Mouse (Mus musculus) kidney, adult 11 months (tissue): Measurements from ENCODE around the gene Emp3.
"Not testable (repeated sequence)": the region's sequence is repeated elsewhere in the genome, so short reads cannot be mapped to it uniquely, and the experiment has no call there.

Source experiments
- DNase-seq: peaks from one replicate; pipeline ENCODE4 v3.0.0; 2022

Emp3 gene

GRCm38 (mm10) chr7:45921242-45921621 is at the start of gene Emp3:
TSS of gene Emp3 (minus strand) at chr7:45921404.
- DNase-seq: no peak

- DNase-seq: no peak
Observed at GRCm38 (mm10) chr7:45956611-45957010, 35.4 kb upstream of the Emp3 start.

DNA sequence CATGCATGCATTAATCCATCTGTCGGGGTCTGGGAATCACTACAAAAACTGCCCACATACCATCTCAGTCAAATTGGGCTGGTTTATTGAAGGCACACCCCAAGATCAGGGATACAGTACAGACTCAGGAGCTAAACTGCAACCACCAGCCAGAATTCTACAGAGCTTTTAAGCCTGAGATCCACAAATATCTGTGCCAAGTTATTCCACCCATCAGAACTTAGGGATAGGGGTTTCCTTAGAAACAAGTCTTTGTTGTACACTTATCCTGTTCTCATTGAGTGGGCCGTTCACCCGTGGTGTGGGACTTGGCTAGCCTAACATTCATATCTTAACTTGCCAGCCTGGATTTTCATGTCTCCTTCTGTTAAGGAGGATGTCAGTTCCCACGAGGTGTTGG is 27.9 kb upstream of the Emp3 start:
- DNase-seq: no peak

DNA sequence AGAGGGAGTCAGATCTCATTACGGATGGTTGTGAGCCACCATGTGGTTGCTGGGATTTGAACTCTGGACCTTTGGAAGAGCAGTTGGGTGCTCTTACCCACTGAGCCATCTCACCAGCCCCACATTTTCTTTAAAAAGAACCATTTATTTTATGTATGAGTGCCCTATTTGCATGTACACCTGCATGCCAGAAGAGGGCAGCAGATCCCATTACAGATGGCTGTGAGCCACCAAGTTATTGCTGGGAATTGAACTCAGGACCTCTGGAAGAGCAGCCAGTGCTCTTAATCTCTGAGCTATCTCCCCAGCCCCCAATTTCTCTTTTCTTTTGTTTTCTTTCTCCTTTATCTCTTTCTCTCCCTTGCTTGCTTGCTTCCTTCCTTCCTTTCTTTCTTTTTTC is 22.1 kb upstream of the Emp3 start:
- not testable (repeated sequence) for DNase-seq

DNA sequence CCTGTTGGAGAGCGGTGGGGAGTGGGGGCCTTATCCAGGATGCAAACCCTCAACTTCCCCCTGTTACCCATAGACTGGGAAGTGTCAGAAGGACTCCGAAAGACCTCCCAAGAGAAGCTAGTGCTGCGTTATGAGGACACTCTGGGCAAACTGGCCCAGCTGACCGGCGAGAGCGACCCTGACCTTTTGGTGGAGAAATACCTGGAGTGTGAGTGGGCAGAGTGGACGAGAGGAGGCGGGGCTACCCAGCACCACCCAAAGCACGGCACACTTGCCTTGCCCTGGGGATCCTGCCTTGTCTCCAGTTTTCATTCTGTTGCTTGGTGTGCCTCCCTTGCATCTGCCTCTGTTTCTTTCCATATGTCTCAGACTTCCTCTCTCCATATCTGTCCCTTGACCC is 20.8 kb upstream of the Emp3 start:
- DNase-seq: no peak

GRCm38 (mm10) chr7:45939836-45940235 is 18.6 kb upstream of the Emp3 start:
- DNase-seq: peak; percentile 40

GRCm38 (mm10) chr7:45935114-45935513 is 13.9 kb upstream of the Emp3 start:
- DNase-seq: peak; percentile 32

DNA sequence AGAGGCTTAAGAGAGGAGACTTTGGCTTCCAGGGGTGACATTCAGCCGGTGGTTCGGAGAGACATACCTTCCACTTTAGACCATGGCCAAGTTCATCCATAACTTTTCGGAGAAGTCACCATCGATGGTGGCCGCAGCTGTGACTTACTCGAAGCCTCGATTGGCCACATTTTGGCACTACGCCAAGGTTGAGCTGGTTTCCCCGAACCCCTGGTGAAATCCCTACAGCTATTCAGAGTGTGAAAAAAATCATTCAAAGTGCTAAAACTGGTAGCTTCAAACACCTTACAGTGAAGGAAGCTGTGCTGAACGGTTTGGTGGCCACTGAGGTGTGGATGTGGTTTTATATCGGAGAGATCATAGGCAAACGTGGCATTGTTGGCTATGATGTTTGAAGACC is 12.6 kb upstream of the Emp3 start:
- DNase-seq: not testable (repeated sequence)

GRCm38 (mm10) chr7:45929688-45930087 is 8.5 kb upstream of the Emp3 start:
- DNase-seq: no peak

DNA sequence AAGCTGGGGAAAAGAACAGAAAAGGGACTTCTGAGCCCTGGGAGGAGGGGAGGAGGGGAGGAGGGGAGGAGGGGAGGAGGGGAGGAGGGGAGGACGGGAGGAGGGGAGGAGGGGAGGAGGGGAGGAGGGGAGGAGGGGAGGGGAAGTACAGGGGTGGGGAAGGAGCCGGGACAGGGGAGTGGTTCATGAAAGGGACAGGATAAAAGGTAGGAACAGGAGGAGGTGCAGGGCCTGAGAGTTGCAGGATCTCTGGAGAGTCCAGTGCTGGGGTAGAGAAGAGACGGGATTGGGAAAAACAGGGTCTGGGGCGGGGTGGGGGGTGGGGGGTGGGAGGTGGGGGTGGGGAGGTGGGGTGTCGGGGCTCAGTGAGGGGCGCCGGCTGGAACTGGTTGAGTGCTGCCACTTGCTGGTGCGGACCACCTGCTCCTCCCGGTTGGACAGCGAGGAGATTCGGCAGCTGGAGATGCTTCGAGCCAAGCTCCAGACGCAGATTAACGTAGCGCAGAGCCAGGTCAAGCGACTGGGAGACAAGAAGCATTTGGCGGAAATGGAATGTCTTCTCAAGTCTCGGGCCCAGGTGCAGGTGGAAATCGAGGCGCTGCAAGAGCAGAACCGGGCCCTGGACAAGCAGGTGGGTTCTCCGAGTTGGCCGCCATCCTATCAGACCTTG is 7.6 kb upstream of the Emp3 start:
- no peak for DNase-seq

GRCm38 (mm10) chr7:45924429-45924816 is 3.2 kb upstream of the Emp3 start:
- peak; percentile 50 for DNase-seq

- peak; percentile 91 for DNase-seq
Observed at GRCm38 (mm10) chr7:45923762-45924428, 2.7 kb upstream of the Emp3 start, which contains the start of gene Ccdc114. TSS of gene Ccdc114 (plus strand) at chr7:45924072.

DNA sequence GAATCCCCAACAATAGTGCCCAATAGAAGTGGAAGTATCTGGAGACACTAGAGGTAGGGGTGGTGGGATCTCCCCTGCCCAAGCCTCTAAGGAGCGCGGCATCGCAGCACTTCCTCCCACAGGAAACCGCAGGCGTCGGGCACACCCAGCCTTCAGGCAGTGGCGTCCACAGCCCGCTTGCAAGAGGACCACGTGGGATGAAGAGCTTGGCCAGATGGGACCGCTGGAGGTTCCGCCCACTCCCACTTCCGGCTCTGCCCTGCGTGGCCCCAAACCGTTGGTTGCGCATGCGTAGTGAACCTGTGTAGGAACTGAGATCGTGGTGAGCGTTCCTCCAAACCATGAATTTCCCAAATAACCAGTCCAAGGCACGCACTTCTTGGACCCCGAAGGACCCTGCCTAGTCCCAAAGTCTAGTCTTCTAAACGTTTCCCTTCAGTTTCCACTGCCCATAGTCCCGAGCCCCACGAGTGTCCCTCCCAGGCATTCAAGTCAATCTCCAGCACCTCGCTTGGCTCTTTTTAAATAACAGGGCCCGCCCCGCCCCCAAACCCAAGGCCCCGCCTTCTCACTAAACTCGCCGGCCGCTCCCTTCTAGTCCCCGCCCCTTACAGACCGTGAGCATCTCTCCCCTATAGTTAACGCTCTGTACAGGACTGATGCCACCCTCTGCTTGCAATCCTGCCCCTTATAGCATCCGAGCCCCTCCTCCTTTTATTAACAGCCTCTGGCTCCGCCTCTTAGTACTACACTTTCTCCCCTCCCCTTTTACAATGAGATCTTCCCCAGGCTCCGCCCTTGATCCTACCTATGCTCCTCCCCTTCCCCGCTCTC is 1.9 kb upstream of the Emp3 start:
- DNase-seq: peak; percentile 95

DNA sequence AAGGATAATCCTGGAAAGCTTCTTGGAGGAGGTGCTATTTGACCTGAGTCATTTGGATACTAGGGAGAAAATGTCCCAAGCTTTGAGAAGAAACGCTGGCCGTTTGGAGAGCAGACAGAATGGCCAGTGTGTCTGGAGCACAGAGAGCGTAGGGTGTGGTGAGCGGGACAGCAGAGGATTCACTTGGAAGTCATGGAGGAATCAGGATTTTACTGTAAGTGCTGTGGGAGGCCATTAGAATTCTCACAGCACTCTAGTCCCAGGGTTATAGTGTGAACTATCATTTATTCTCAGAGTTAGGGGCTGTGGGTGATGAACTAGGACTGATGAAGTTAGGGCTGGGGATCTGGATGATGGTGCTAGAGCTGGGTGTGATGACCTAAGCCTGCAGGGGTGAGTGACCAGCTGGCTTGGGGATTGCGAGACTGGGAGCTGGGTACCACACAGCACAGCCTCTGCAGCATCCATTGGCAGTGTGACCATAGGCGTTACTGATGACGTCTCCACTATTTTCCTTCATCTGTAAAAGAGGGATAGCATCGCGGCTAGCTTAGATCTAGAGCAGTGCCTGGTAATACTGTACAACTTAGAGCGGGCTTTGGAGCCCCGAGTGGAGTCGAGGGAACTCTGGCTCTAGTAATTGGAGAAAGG is 871 bp upstream of the Emp3 start:
- no peak for DNase-seq

DNA sequence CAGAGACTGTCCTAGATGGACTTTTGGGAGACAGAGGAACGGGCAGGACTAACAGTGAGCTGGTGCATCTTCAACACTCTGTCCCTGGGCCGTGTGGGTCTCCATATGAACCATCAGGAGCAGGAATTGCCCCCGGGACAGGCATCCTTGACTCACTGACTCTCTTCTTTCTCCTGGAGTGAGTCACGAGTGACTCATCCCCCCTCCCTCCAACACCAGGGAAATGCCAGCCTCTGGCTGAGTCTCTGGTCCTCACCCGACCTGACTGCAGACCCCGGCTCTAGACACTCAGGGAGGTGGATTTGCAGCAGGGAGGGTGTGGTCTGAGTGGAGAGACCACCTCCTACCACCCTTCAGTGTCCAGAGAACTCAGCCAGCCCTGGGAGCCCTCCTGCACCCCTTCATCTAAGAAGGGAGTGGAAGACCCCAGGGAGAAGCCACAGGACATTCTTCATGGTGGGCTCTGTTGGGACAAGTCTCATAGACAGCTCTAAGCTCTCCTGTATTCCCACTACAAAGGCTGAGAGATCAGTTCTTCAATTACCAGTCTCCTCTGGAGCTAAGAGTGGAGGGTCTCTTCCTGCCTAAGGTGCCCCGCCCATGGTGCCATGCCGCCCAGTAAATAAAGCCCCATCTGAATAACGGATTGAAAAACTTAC is 492 bp downstream of the Emp3 start:
- DNase-seq: no peak

DNA sequence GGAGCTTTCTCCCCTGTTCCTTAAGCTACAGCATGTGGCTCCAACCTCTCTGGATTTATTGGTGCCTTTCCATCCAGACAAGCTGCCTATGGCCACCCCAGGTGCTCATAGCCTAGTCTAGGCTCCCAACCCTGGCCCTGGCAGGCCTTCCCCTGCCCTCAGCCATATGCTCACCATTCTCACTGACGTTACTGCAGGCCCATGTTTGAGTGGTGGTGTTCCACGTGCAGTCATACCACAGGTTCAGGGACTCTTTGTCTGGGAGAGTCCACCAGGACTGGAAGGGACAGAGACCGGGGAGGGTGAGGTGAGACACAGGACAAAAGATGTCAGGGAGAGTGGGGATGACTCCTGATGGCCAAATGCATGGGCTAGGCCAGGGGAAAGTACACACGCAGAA is 1.4 kb downstream of the Emp3 start:
- DNase-seq: no peak

DNA sequence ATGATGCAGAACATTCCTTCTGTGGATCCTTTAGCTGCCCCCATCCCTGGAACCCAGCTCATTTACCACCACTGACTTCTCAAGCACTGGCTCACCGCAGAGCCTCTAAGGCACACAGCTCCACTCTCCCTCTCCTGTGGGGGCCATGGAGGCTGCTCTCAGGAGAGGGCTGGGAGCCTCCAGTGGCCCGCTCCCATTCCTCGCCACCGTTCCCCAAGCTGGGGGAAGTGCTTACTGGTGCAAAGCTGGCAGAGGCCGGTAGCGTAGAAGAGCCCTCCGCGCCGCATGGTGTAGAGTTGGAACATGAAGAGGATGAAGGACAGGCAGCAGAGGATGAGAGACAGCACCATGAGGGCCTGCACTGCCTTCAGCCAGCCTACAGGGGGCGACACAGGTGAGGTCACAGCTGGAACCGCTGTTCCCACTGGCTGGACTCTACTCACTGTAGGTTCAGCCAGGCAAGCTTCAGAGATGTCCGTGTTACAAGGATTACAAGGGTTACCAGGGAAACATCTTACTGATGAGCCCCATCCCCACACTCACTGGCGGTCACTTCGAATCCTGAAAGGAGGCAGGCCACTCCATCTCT is 2.0 kb downstream of the Emp3 start:
- DNase-seq: no peak

DNA sequence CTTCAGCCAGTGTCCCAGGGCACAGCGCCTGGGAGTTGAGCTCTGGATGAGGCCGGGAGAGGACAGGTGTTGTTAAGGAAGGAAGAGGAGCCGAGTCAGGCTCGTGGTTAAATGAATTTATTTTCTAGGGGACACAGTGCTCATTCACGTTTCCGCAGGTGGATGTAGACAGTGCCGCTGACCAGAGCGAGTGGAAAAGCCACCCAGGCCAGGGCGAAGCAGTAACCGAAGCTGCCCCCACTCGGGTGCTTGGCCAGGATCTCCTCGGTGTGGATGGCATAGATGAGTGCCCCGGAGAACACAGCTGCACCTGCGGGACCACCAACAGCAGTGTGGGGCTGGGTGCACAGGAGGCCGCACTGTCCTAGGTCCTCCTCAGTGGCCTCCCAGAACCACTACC is 3.3 kb downstream of the Emp3 start:
- no peak for DNase-seq

GRCm38 (mm10) chr7:45917004-45917704 is 4.0 kb downstream of the Emp3 start:
- no peak for DNase-seq

DNA sequence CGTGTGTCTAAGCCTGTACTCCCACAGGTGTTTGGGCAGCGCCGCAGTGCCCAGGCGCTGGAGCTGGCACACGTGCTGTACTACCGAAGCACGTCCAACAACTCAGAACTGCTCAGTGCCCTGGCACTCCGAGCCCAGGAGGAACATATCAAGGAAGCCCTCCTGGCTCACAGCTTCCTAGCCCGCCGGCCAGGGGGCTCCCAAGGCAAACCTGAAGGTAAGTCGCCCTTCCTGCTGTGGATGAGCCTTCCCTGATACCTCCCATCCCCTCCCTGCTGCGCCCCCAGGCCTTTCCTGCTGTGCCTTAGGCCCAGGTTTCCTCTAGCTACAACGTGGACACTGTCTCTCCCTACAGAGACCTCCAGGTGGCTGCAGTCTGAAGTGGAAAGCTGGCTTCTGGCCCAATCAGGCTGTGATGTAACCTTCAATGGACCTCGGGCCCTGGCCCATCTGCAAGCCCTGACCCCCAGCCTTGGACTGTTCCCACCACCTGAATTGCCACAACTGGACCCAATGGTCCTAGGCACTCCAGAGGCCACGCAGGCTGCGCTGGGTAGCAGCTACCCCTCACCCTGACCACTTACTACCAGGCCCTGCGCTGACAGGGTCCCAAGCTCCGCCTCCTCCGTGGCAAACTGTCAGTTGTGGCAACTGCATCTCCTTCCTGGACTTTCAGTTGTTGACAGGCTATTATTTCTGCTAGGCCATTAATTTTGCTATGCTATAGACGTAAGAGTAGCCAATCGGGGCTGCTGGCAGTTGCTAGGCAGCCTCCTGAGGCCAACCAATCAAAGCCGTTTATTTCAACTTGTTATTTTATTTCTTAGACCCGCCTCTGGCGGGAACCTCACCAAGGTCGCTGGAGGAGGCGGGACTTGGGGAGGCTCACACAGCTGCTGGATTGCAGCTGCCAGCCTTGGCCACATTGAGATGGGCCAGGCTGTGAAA is 4.9 kb downstream of the Emp3 start:
- DNase-seq: peak; percentile 80

- DNase-seq: no peak
Observed at GRCm38 (mm10) chr7:45915011-45915410, 6.2 kb downstream of the Emp3 start.
